ENCODE assay signal across 8 mouse cellular contexts in genomic region chr13:22035267-22036148, GRCm38 (mm10). TPM values are rescaled to one million over a fixed set of nuclear protein-coding genes. Genes with fewer than 3 reads are reported as not detected.
DNase-seq lines count a peak whose midpoint lies in the region; ATAC-seq lines count a peak whose summit lies in the region.
"Not testable (repeated sequence)": the region's sequence is repeated elsewhere in the genome, so short reads cannot be mapped to it uniquely, and the experiment has no call there.

Gene Hist1h2ah, minus strand, starts transcription at chr13:22035568.
Gene Hist1h2bk, plus strand, starts transcription at chr13:22035870.

- H3K27me3 ChIP-seq in hindbrain, embryonic 15.5 days, result not testable (repeated sequence)

- peak within 1 kb of the TSS; percentile 33 for H3K9ac ChIP-seq in hindbrain, embryonic 15.5 days

- under 1% methylated on average over 29 of the region's 69 CpGs for WGBS in hindbrain, embryonic 15.5 days

- not testable (repeated sequence) for H3K36me3 ChIP-seq in hindbrain, embryonic 15.5 days

- peak; percentile 98 for ATAC-seq in hindbrain, embryonic 15.5 days (ENCODE audit: low FRiP score, low read depth)

- peak within 1 kb of the TSS; percentile 74 for H3K4me2 ChIP-seq in hindbrain, embryonic 15.5 days

- peak within 1 kb of the TSS; percentile 60 for H3K27ac ChIP-seq in hindbrain, embryonic 15.5 days (replicated peaks)

- peaks cover 22% of the 10 kb centered on the region for H3K4me1 ChIP-seq in hindbrain, embryonic 15.5 days (replicated peaks)

- peak; percentile 97 for DNase-seq in ZHBTc4 (ENCODE audit: low read depth, low spot score)
- DNase-seq in cerebellum, postnatal 4 days (ENCODE audit: low spot score in 2 of 2), result peak; percentile 45 to 78
- peak; percentile 81 to 91 for DNase-seq in frontal cortex, postnatal 36 days (ENCODE audit: low spot score in 2 of 2)
- DNase-seq in layer of hippocampus, postnatal 36 days, result peak; percentile 76 to 85
- peak; percentile 94 for DNase-seq in lung, postnatal 25 days (ENCODE audit: low spot score)
- peak; percentile 78 for DNase-seq in retina, adult 2 months (ENCODE audit: low read depth, low spot score)
- DNase-seq in thymus, postnatal 25 days, result peak; percentile 86

- peak within 1 kb of the TSS; percentile 43 for H3K4me3 ChIP-seq in hindbrain, embryonic 15.5 days

- not testable (repeated sequence) for H3K9me3 ChIP-seq in hindbrain, embryonic 15.5 days

RNA-seq across cellular contexts. Expression of gene Hist1h2ah, which starts in this region (rescaled TPM):
- polyA plus RNA-seq in hindbrain, embryonic 15.5 days (2015; fragmentation: Nextera tagmentation; extraction: Ambion mirVana), result 1.7 and 2.2 TPM in 2 replicates
- total RNA-seq in layer of hippocampus, postnatal 36 days (2021), result 10 to 100 TPM; 11.4 to 25.4 TPM

RNA-seq across cellular contexts. Expression of gene Hist1h2bk, which starts in this region (rescaled TPM):
- 1.2 and 1.5 TPM in 2 replicates for polyA plus RNA-seq in hindbrain, embryonic 15.5 days (2015; fragmentation: Nextera tagmentation; extraction: Ambion mirVana)
- 10 to 100 TPM; 30.5 to 35.2 TPM for total RNA-seq in layer of hippocampus, postnatal 36 days (2021)

Comparison
In these comparisons a context has a peak if more than half of its experiments do, and no peak if none do; other contexts are left out.
1. Peak in every context shown above with its lines: DNase-seq, ATAC-seq, H3K4me3 ChIP-seq and H3K27ac ChIP-seq.